Mouse (Mus musculus) myocyte (in vitro differentiated cells): ENCODE data around the gene Hectd1. TPM values are rescaled to one million over a fixed set of nuclear protein-coding genes. Genes with fewer than 3 reads are reported as not detected.

Source experiments
- H3K27me3 ChIP-seq: one replicate; pipeline ENCODE4 v1.6.1; 2011; ENCODE audit not compliant: control insufficient read depth, insufficient read depth, insufficient read length
- H3K36me3 ChIP-seq: one replicate; pipeline ENCODE4 v1.6.1; 2011; ENCODE audit not compliant: control insufficient read depth, insufficient read depth
- H3K4me2 ChIP-seq: one replicate; pipeline ENCODE4 v1.6.1; 2011; ENCODE audit warnings: low read depth, control low read depth
- H3K4me3 ChIP-seq: one replicate; pipeline ENCODE4 v1.5.1; 2011; ENCODE audit warnings: mild to moderate bottlenecking, control low read depth, moderate library complexity
- H3K79me2 ChIP-seq: one replicate; pipeline ENCODE4 v1.6.1; 2011; ENCODE audit not compliant: control insufficient read depth, insufficient read depth
- H3ac ChIP-seq: one replicate; pipeline ENCODE4 v1.6.1; 2011; ENCODE audit not compliant: control insufficient read depth, insufficient read length
- CEBPB ChIP-seq: IDR thresholded peaks from 2 replicates; pipeline ENCODE4 v1.6.1; 2011; ENCODE audit warnings: mild to moderate bottlenecking, moderate library complexity; ENCODE audit not compliant: poor library complexity, insufficient read depth, severe bottlenecking
- E2F4 ChIP-seq: IDR thresholded peaks from one replicate; pipeline ENCODE4 v1.6.1; 2011; ENCODE audit warnings: mild to moderate bottlenecking, control low read depth, moderate library complexity; ENCODE audit not compliant: insufficient read depth
- MAX ChIP-seq: IDR thresholded peaks from one replicate; pipeline ENCODE4 v1.6.1; 2011; ENCODE audit warnings: low read depth, mild to moderate bottlenecking, control low read depth
- MYOD1 ChIP-seq, 3 experiments: IDR thresholded peaks; one replicate each; pipeline ENCODE4 v1.6.1; 2011; ENCODE audit warnings: control low read depth in 2 of 3, low read depth in 2 of 3, mild to moderate bottlenecking in 2 of 3, moderate library complexity in 1 of 3; ENCODE audit not compliant: insufficient read length in 2 of 3, control insufficient read depth in 1 of 3
- MYOG ChIP-seq, 3 experiments: IDR thresholded peaks; one replicate each; pipeline ENCODE4 v1.6.1; 2011; ENCODE audit warnings: control low read depth in 2 of 3, low read depth in 2 of 3, mild to moderate bottlenecking in 2 of 3; ENCODE audit not compliant: insufficient read length in 2 of 3, control insufficient read depth in 1 of 3, insufficient read depth in 1 of 3
- POLR2A ChIP-seq: IDR thresholded peaks from one replicate; pipeline ENCODE4 v1.6.1; 2011; ENCODE audit warnings: low read depth, mild to moderate bottlenecking, control low read depth, moderate library complexity; ENCODE audit not compliant: insufficient read length
- POLR2AphosphoS2 ChIP-seq: IDR thresholded peaks from one replicate; pipeline ENCODE4 v1.6.1; 2011; ENCODE audit warnings: low read depth, control low read depth; ENCODE audit not compliant: insufficient read length
- REST ChIP-seq: IDR thresholded peaks from one replicate; pipeline ENCODE4 v1.6.1; 2011; ENCODE audit warnings: mild to moderate bottlenecking, control low read depth, moderate library complexity; ENCODE audit not compliant: insufficient read depth, insufficient read length
- SRF ChIP-seq: IDR thresholded peaks from one replicate; pipeline ENCODE4 v1.6.1; 2011; ENCODE audit warnings: low read depth; ENCODE audit not compliant: control insufficient read depth, insufficient read length
- TCF12 ChIP-seq: IDR thresholded peaks from one replicate; pipeline ENCODE4 v1.6.1; 2011; ENCODE audit warnings: mild to moderate bottlenecking, control low read depth; ENCODE audit not compliant: poor library complexity, insufficient read depth, severe bottlenecking
- TCF3 ChIP-seq: IDR thresholded peaks from one replicate; pipeline ENCODE4 v1.6.1; 2011; ENCODE audit warnings: low read depth, control low read depth; ENCODE audit not compliant: insufficient read length
- USF1 ChIP-seq: IDR thresholded peaks from one replicate; pipeline ENCODE4 v1.6.1; 2011; ENCODE audit warnings: low read depth, mild to moderate bottlenecking, control low read depth, moderate library complexity
- polyA plus RNA-seq: library from polyadenylated mRNA; unstranded; fragments of >200 nt; fragmentation: generic; extraction: Trizol; gene quantifications from one replicate; pipeline ENCODE4 v1.2.1, GENCODE M21; 2012; ENCODE audit warnings: missing spikeins

Hectd1 gene
- polyA plus RNA-seq, 1 experiment: 15.4 TPM

DNA sequence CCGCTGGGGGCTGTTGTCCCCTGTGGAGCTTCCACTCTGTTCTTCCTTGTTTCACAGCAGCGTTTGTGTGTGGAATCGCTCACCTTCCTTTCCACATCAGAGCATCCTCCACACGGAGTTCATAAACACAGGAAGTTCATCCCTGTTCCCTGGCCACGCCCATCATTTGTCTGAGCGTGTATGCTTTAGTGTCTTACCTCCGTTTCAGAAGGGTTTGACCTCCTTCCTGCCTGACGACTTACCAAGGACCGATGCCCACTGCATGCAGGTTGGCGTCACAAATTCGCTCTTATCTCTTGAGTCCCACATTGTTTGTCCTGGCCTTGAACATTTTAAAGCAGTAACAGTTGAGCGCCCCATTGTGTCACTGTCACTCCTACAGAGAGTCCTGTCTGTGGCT, 123.6 kb downstream of the Hectd1 start:
- Histone ChIP-seq H3K4me3 (no peak overlapping the region), H3K79me2 (no peaks in the 10 kb centered on the region), H3K27me3 (no peaks in the 10 kb centered on the region), H3K36me3 (no peaks in the 10 kb centered on the region), H3K4me2 (no peak overlapping the region), H3ac (no peak overlapping the region)
- TF ChIP-seq MAX (no peak), REST (no peak), USF1 (no peak), POLR2AphosphoS2 (no peak), MYOD1 (IDR thresholded peaks at IDR 0.05; ENCODE audit: control insufficient read depth in 1 of 3, insufficient read length in 2 of 3, low read depth in 2 of 3) (no peak), POLR2A (no peak), SRF (no peak), E2F4 (no peak), TCF3 (no peak), TCF12 (no peak), MYOG (IDR thresholded peaks at IDR 0.05; ENCODE audit: control insufficient read depth in 1 of 3, insufficient read depth in 1 of 3, insufficient read length in 2 of 3, low read depth in 2 of 3) (no peak), CEBPB (no peak)

DNA sequence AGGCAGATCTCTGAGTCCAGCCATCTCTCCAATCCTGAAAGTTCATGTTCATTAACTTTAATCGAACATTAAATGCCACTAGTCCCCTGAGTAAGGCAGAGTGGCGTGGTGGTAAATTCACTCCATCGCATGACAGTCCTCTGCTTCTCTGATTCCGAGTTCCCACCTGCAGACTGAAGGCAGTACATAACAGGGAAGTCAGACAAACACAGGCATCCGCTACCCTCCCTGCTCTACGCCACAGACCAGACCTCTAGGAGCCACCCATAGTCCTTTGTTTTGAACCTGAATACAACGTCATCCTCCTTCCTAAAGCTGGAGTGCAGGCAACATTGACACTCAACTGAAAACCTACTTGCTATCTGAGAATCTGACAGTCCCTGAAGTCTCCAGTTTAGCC, 124.8 kb downstream of the Hectd1 start:
- Histone ChIP-seq H3K4me3 (no peak overlapping the region), H3K4me2 (no peak overlapping the region), H3K27me3 (no peaks in the 10 kb centered on the region), H3ac (no peak overlapping the region), H3K36me3 (no peaks in the 10 kb centered on the region), H3K79me2 (no peaks in the 10 kb centered on the region)
- TF ChIP-seq TCF3 (no peak), USF1 (no peak), CEBPB (no peak), POLR2AphosphoS2 (no peak), MYOG (IDR thresholded peaks at IDR 0.05; ENCODE audit: control insufficient read depth in 1 of 3, insufficient read depth in 1 of 3, insufficient read length in 2 of 3, low read depth in 2 of 3) (no peak), REST (no peak), MYOD1 (IDR thresholded peaks at IDR 0.05; ENCODE audit: control insufficient read depth in 1 of 3, insufficient read length in 2 of 3, low read depth in 2 of 3) (no peak), MAX (no peak), TCF12 (no peak), POLR2A (no peak), SRF (no peak), E2F4 (no peak)

DNA sequence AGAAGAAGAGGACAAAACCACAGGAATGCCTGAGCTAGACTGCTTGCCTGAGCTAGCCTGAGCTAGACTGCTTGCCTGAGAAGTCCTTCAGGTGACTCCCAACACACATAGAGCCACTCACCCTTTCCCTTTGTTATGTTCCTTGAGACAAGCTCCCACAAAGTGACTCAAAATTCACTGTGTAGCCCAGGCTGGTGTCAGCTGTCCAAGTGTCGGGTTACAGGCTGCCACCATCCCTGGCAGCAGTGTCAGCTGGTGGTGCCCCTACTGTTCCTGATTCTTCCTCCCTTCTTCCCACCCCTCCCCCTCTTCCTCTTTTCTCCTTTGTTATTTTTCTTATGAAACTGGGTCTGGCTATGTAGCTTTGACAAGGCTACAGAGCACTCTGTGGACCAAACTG, 125.5 kb downstream of the Hectd1 start:
- Histone ChIP-seq H3K4me3 (no peak overlapping the region), H3K36me3 (no peaks in the 10 kb centered on the region), H3K4me2 (peak overlapping the region; percentile 26), H3ac (no peak overlapping the region), H3K27me3 (no peaks in the 10 kb centered on the region), H3K79me2 (no peaks in the 10 kb centered on the region)
- TF ChIP-seq MYOG (IDR thresholded peaks at IDR 0.05; ENCODE audit: control insufficient read depth in 1 of 3, insufficient read depth in 1 of 3, insufficient read length in 2 of 3, low read depth in 2 of 3) (peak; percentile 50 to 98 (median 94)), MAX (no peak), POLR2A (peak; percentile 24), TCF12 (peak; percentile 69), CEBPB (no peak), MYOD1 (IDR thresholded peaks at IDR 0.05; ENCODE audit: control insufficient read depth in 1 of 3, insufficient read length in 2 of 3, low read depth in 2 of 3) (peak; percentile 49 to 99 (median 94)), TCF3 (peak; percentile 83), POLR2AphosphoS2 (no peak), SRF (peak; percentile 57)

DNA sequence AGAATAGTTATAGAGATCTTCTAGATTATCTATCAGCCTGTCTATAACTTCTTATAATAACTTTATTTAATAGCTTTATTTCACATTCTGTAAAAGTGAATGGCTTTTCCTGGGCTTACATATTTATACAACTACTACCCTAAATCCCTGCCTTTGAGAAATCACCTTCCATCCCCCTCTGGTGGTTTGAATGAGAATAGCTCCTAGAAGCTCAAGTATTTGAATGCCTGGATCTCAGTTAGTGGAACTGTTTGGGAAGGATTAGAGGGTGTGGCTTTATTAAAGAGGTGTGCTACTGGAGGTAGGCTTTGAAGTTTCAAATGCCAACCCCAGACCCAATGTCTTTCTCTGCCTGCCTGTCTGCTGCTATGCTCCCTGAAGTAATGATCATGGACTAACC, 127.6 kb downstream of the Hectd1 start:
- Histone ChIP-seq H3K4me3 (no peak overlapping the region), H3K4me2 (no peak overlapping the region), H3ac (no peak overlapping the region), H3K36me3 (no peaks in the 10 kb centered on the region), H3K79me2 (no peaks in the 10 kb centered on the region), H3K27me3 (no peaks in the 10 kb centered on the region)
- TF ChIP-seq USF1 (no peak), TCF12 (no peak), MAX (no peak), POLR2AphosphoS2 (no peak), REST (no peak), CEBPB (no peak), SRF (no peak), E2F4 (no peak), TCF3 (no peak), MYOD1 (IDR thresholded peaks at IDR 0.05; ENCODE audit: control insufficient read depth in 1 of 3, insufficient read length in 2 of 3, low read depth in 2 of 3) (no peak), MYOG (IDR thresholded peaks at IDR 0.05; ENCODE audit: control insufficient read depth in 1 of 3, insufficient read depth in 1 of 3, insufficient read length in 2 of 3, low read depth in 2 of 3) (no peak), POLR2A (no peak)
